Mouse (Mus musculus): ENCODE measurements around the gene Tmem102.

The Tmem102 gene

GRCm38 (mm10) chr11:69757303-69758089 is 47.9 kb downstream of the Tmem102 start:
- no peak for DNase-seq (ENCODE audit: low read depth, low spot score)

- no peak for DNase-seq (ENCODE audit: low read depth, low spot score)
Observed at GRCm38 (mm10) chr11:69754701-69755100, 50.7 kb downstream of the Tmem102 start.

- no peak for DNase-seq (ENCODE audit: low read depth, low spot score)
Observed at GRCm38 (mm10) chr11:69754233-69754632, 51.2 kb downstream of the Tmem102 start.
